Mouse (Mus musculus): ENCODE measurements at regions not wholly inside any gene's neighbourhood (a gene's known extent, or its start where the extent isn't known, plus 50 kb on each side); places are given as distances from the start of the nearest gene placed in this dataset.

DNA sequence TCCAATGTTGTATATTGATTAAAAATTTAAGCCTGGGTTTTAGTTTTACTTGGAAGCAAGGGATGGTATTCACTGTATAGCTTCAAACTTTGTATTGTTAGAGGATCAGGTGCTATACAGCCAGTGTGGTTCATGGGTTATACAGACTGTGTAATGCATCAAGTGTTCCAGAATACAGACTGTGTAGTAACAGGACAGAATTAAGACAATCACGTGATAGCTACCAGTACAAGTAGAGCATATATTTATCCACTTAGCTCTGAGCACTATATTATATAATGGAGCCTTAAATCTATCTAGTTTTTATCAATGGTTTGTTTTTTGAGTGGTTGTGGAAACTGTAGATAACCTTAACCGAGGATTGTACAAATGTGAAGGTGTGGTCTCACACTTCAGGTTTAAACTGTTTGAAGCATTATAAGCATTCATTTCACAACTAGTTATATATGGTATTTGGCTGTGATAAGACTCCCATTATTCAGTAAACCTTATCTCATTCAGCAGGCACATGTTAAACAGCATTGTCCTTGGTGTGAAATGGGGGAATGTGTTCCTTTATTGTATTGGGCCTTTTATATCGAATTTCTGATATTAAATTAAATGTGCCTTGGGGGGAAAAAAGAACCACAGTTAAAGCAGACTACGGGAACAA lies 256.3 kb upstream of the Sdr16c6 start:
- TF ChIP-seq CTCF (IDR thresholded peaks at IDR 0.05; ENCODE audit: low read depth) (no peak), EP300 (optimal IDR thresholded peaks at IDR 0.05) (no peak)

Measured in stomach, postnatal 0 days (tissue).